ENCODE assay signal across 14 mouse cellular contexts in the genomic region with DNA sequence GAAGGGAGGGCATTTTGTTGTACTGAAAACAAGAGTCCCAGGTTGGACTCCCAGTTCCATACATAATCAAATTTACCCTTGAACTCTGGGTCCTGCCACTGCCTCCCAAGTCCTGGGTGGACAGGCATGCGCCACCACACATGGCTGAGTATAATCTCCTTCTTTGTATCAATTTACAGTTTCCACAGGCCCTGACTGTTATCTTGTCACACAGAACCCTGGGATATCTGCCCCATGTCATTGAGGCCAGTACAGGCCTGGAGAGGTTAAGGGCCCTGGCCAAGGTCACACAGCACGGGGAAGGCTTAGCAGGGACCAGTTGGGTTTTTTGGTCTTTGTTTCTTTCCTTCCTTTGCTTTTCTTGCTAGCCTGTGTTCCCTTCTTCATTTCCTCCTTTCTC. TPM values are rescaled to one million over a fixed set of nuclear protein-coding genes. Genes with fewer than 3 reads are reported as not detected.
"Had no signal": no experiment of that assay in that cellular context is flagged by ENCODE, and none has a peak within 500 bp of the region (broad histone marks: within the 10 kb centered on the region; RNA-seq: fewer than 3 reads in every experiment).

No protein-coding gene starts in this region.

- ATAC-seq: hindbrain, postnatal 0 days had no signal

- DNase-seq: kidney, adult 18-20 months; kidney, postnatal 36 days; layer of hippocampus, adult 9-11 months; left cerebral cortex, postnatal 4 days; lung, adult 18-20 months; midbrain, embryonic 14.5 days; thymus, postnatal 36 days had no signal

- H3K4me3 ChIP-seq: kidney, embryonic 15.5 days; limb, embryonic 13.5 days; midbrain, embryonic 10.5 days; myocyte; neural tube, embryonic 15.5 days had no signal

- H3K27me3 ChIP-seq: kidney, embryonic 15.5 days; limb, embryonic 13.5 days; neural tube, embryonic 15.5 days had no signal

- H3K27ac ChIP-seq: hindbrain, postnatal 0 days; kidney, embryonic 15.5 days; limb, embryonic 13.5 days; midbrain, embryonic 10.5 days; neural tube, embryonic 15.5 days had no signal

- H3K9me3 ChIP-seq: kidney, embryonic 15.5 days; limb, embryonic 13.5 days; midbrain, embryonic 10.5 days; neural tube, embryonic 15.5 days had no signal

- H3K4me2 ChIP-seq: kidney, embryonic 15.5 days; limb, embryonic 13.5 days; neural tube, embryonic 15.5 days had no signal

- H3K9ac ChIP-seq: kidney, embryonic 15.5 days; limb, embryonic 13.5 days; neural tube, embryonic 15.5 days had no signal

RNA-seq across cellular contexts. Expression of gene 2210011C24Rik, which starts 19.5 kb away (rescaled TPM):
- polyA plus RNA-seq: midbrain, embryonic 14.5 days; neural tube, embryonic 11.5 days had no signal
